Mouse (Mus musculus) brain, embryonic 14.5 days (tissue): ENCODE results near the gene Ermap. TPM values are rescaled to one million over a fixed set of nuclear protein-coding genes. Genes with fewer than 3 reads are reported as not detected.

Experiments used
- DNase-seq: peaks from one replicate; pipeline ENCODE4 v3.0.0-alpha.2; 2011; ENCODE audit warnings: low read depth
- CTCF ChIP-seq: fragments of 200-500 bp; IDR thresholded peaks from 2 replicates; pipeline ENCODE4 v1.5.1; 2012; ENCODE audit warnings: inconsistent platforms, mild to moderate bottlenecking, moderate library complexity, borderline replicate concordance; ENCODE audit not compliant: insufficient read depth, insufficient read length; ENCODE audit errors: extremely low read depth
- POLR2A ChIP-seq: fragments of 200-500 bp; IDR thresholded peaks from 2 replicates; pipeline ENCODE4 v1.6.1; 2012; ENCODE audit warnings: mild to moderate bottlenecking, inconsistent platforms, borderline replicate concordance; ENCODE audit not compliant: poor library complexity, insufficient read depth, insufficient read length, severe bottlenecking; ENCODE audit errors: extremely low read depth
- polyA plus RNA-seq: library from polyadenylated mRNA; depleted of rRNA; stranded (reverse); fragments of >200 nt; gene quantifications from 2 replicates; pipeline ENCODE4 v1.2.3, GENCODE M21; 2012; rRNA removed

Gene Ermap
- polyA plus RNA-seq, 1 experiment, result 1.3 TPM

- DNase-seq, result peak; percentile 89
- TF ChIP-seq POLR2A (no peak), CTCF (peak; percentile 71)
These were observed 47.5 kb downstream of the Ermap start for GRCm38 (mm10) chr4:119142230-119142871.

DNA sequence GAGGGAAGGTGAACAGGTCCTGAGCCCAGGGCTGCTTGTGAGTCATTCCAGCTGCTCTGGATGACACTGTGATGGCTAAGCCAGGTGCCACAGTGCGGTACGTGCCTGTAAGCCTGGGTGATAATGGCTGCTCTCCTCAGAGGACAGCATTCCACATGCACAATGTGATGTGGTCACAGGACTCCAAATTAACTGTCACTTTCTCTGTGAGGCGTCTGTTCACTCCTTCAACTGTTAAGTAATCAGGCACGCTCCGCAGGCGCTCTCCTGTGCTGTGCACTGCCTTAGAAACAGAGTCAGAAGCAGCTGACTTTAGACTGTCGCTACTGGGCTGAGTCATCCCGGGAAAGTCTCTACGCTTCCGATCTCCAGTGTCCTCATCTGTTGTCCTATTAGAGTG lies 48.6 kb downstream of the Ermap start:
- DNase-seq, result no peak
- TF ChIP-seq POLR2A (no peak), CTCF (no peak)

- TF ChIP-seq POLR2A, result no peak
- TF ChIP-seq CTCF, result peak; percentile 77; the same call in 1 of the 2 replicates
- DNase-seq, result peak; percentile 31
These were observed 49.7 kb downstream of the Ermap start for GRCm38 (mm10) chr4:119140126-119140525.

DNA sequence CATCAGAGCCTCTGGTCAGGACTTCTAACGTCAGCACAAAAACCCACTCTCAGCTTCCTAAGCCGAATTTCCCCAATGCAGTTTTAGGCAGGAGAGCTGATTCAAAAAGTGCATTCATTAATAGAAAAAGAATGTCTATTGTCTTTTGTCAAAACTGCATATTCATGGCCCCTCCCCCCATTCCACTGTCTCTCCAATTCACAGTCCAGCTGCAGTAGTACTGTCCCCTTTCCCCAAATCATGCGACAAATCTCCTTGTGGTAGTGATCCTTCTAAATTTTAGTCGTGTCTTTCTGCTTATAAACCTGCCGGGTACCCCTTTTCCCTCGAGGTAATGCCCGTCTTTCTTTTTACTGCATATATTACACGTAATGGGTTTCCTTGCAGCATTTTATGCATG lies 51.0 kb downstream of the Ermap start:
- no peak for TF ChIP-seq CTCF
- no peak for TF ChIP-seq POLR2A
- no peak for DNase-seq

- TF ChIP-seq POLR2A (no peak), CTCF (no peak)
- peak; percentile 92 for DNase-seq
These were observed 51.6 kb downstream of the Ermap start for GRCm38 (mm10) chr4:119138171-119138570.

DNA sequence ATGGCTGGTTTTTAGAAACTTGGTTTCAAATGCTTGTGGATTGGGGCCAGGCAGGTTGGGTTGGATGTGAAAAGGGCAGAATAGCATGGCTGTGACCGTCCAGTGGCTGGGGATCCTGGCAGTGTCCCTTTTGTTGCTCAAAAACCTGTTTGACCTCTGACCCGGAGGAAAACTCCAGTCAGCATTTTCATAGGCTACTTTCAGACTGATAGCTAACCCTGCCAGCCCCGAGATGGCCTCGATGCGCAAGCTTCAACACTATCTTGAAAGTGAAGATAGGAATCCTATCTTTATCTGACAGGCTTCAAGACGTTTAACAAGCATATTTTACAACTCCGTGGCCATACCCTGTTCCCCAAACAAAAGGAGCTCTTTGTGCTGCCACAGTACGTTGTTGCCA lies 52.5 kb downstream of the Ermap start:
- TF ChIP-seq POLR2A (no peak), CTCF (no peak)
- DNase-seq, result peak; percentile 5

DNA sequence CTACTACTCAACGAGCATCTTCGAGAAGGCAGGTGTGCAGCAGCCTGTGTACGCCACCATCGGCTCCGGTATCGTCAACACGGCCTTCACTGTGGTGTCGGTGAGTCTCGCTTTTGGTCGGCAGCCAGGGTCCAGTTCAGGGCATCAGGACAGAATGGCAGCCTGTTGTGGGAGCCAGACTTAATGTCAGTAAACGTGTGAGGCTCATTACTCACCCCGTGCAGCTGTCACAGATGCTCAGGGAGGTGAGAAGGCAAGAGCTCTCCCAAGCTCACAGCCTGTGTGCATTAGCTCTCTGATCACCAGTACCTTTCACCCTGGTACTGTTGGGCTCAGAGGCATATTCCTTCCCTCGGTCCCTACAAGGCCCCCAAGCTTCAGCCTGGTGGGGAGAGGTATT lies 56.0 kb downstream of the Ermap start:
- TF ChIP-seq CTCF (no peak), POLR2A (no peak)
- DNase-seq, result no peak

DNA sequence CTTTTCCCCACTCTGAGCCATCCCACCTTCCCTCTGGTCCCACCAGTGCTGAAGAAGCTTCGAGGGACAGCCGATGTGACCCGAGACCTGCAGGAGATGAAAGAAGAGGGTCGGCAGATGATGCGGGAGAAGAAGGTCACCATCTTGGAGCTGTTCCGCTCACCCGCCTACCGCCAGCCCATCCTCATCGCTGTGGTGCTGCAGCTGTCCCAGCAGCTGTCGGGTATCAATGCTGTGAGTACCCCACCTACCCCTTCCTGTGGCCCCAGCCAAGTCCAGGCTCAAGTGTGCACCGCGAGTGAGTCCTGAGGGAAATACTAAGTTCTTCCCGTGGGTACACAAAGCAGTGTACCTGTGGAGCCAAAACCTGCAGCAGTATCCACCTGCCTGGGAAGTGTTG lies 56.5 kb downstream of the Ermap start:
- TF ChIP-seq POLR2A, result no peak
- no peak for TF ChIP-seq CTCF
- DNase-seq, result no peak

- no peak for TF ChIP-seq CTCF
- no peak for TF ChIP-seq POLR2A
- no peak for DNase-seq
These were observed 58.5 kb downstream of the Ermap start for GRCm38 (mm10) chr4:119131189-119131910.

DNA sequence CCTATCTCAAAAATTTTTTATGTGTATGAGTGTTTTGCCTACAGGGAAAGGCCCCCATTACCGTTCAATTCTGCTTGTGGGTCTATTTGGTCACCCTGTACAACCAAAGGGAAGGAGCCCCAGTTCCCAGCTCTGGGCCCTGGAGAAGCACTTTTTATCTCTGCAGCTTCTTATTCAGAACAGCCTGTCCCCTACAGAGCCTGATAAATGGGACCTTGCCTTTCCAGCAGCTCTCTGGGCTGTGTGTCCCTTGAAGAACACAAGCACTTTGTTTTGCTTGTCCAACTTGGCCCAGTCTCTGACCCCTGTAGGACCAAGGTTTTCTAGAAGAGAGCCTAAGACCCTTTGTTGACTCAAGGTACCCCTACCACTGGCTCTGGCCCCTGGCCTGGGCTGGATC lies 60.7 kb downstream of the Ermap start:
- TF ChIP-seq CTCF (no peak), POLR2A (no peak)
- DNase-seq, result no peak

GRCm38 (mm10) chr4:119128547-119128946 lies 61.3 kb downstream of the Ermap start:
- DNase-seq, result no peak
- TF ChIP-seq POLR2A (no peak), CTCF (no peak)

DNA sequence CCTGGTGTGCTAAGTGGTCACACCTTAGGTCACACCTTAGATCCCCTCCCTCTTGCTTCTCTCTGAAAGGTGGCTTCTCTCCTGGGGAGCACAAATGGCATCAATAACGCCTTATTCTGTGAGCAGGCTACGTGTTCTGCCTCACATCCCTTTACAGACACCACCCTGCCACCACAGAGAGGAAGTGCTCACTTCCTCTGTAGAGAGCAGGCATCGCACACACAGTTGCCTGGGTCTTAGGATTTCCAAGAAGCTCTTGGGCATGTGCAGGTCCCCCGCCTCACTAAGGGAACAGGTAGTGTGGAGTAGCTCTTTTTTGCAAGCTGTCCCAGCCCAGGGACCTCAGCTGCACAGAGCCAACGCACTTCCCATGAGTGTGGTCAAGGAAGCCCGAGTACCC lies 62.6 kb downstream of the Ermap start:
- no peak for TF ChIP-seq CTCF
- no peak for TF ChIP-seq POLR2A
- DNase-seq, result no peak

- TF ChIP-seq CTCF, result no peak
- no peak for TF ChIP-seq POLR2A
- DNase-seq, result no peak
These were observed 64.1 kb downstream of the Ermap start for GRCm38 (mm10) chr4:119125577-119126270.

Other genes with a start within 250 kb of the Ermap start
- 0.06 TPM in 1 of 2 replicates, not detected in the other for gene Lao1, start 228.4 kb downstream of the Ermap start, polyA plus RNA-seq
- 94.7 and 96.9 TPM in 2 replicates for gene Slc2a1, start 81.3 kb downstream of the Ermap start, polyA plus RNA-seq
- 8.1 and 12.2 TPM in 2 replicates for gene Zfp691, start 15.8 kb downstream of the Ermap start, polyA plus RNA-seq
- 132 and 160 TPM in 2 replicates for gene Svbp, start 5.3 kb upstream of the Ermap start, polyA plus RNA-seq
- 0.66 and 0.79 TPM in 2 replicates for gene Tmem269, start 28.2 kb upstream of the Ermap start, polyA plus RNA-seq
- 13.5 and 18.2 TPM in 2 replicates for gene AU022252, start 42.7 kb upstream of the Ermap start, polyA plus RNA-seq
- 23.2 and 24.4 TPM in 2 replicates for gene P3h1, start 42.9 kb upstream of the Ermap start, polyA plus RNA-seq
- gene Cldn19, start 65.4 kb upstream of the Ermap start, polyA plus RNA-seq, result 0.87 and 2.2 TPM in 2 replicates
- gene Ybx1, start 104.6 kb upstream of the Ermap start, polyA plus RNA-seq, result 613 and 886 TPM in 2 replicates
- gene Ppih, start 130.5 kb upstream of the Ermap start, polyA plus RNA-seq, result 48.0 and 73.7 TPM in 2 replicates
- gene Ccdc30, start 225.5 kb upstream of the Ermap start, polyA plus RNA-seq, result 8.7 and 11.3 TPM in 2 replicates
- gene Ppcs, start 232.4 kb upstream of the Ermap start, polyA plus RNA-seq, result 10.4 and 12.1 TPM in 2 replicates
- 0.37 and 0.53 TPM in 2 replicates for gene Zmynd12, start 232.8 kb upstream of the Ermap start, polyA plus RNA-seq